ENCODE assay signal across 8 mouse cellular contexts in the genomic region with DNA sequence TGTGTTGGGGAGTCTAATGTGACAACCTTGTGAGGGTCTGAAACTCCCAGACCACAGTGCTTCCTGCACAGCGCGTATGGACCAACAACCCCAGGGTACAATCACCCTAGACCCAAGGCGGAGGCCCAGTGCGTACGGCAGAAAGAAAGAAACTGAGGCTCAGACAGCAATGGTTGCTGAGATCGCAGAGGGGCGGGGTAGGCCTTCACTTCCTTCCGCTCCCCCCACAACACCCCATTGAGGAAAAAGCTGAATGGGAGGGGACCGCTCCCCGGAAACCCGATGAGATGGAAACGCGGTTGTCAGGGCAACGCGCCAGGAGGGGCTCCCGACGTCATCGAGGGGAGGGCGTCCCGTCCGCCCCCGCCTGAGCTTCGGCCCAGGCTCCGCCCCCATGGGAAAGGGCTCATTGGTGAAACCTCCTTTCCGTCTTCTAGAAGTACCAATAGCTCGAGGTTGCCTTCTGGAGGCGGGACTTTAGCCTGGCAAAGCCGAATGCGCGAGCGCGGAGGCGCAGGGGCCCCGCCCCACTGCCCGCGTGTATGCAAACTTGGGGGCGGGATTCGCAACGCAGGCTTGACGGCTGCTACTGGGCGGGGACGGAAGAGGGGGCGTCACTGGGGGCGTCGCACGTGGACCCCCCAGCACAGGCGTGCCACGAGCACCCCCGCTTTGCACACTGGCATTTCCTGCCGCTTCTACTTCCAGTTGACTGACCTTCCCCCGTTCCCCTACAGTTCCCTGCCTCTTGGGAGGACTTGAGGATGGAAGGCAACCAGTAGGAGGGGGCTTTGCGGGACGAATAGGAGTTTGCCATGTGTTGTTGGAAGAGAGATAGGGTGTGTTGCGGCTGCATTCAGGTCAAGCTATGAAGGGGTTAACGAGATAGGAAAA. TPM values are rescaled to one million over a fixed set of nuclear protein-coding genes. Genes with fewer than 3 reads are reported as not detected.
DNase-seq lines count a peak whose midpoint lies in the region; ATAC-seq and TF ChIP-seq lines count a peak whose summit lies in the region.

No protein-coding gene starts in this region.

- H3K4me3 ChIP-seq in ES-Bruce4 (ENCODE audit: low read depth, low read length), result peak overlapping the region; percentile 75
- H3K4me3 ChIP-seq in forebrain, embryonic 13.5 days, result peak overlapping the region; percentile 43
- H3K4me3 ChIP-seq in lung, adult 2 months (replicated peaks; ENCODE audit: extremely low read depth, low read depth, low read length), result peak overlapping the region; percentile 60

- H3K4me1 ChIP-seq in ES-Bruce4 (ENCODE audit: control insufficient read depth, insufficient read depth, low read length), result peaks cover 10% of the 10 kb centered on the region
- peaks cover 76% of the 10 kb centered on the region for H3K4me1 ChIP-seq in forebrain, embryonic 13.5 days
- H3K4me1 ChIP-seq in lung, adult 2 months (ENCODE audit: control insufficient read depth, insufficient read depth, low read length), result peaks cover 42% of the 10 kb centered on the region

- intact Hi-C loops in heart, postnatal 14 days (cut with DNase I), result loop anchor here (1.0 kb wide), 1 partner anchor 11 kb away; no protein-coding TSS in a partner anchor

- H3K27ac ChIP-seq in ES-Bruce4 (ENCODE audit: insufficient read depth, low read length), result peak overlapping the region; percentile 94
- H3K27ac ChIP-seq in forebrain, embryonic 13.5 days, result peak overlapping the region; percentile 89

- no peaks in the 10 kb centered on the region for H3K9me3 ChIP-seq in ES-Bruce4 (replicated peaks; ENCODE audit: control insufficient read depth, insufficient read depth, low read length, poor library complexity, severe bottlenecking)
- H3K9me3 ChIP-seq in forebrain, embryonic 13.5 days (replicated peaks), result no peaks in the 10 kb centered on the region

- H3K27me3 ChIP-seq in ES-Bruce4 (ENCODE audit: control insufficient read depth, insufficient read depth, low read length, poor library complexity, severe bottlenecking), result no peaks in the 10 kb centered on the region
- no peaks in the 10 kb centered on the region for H3K27me3 ChIP-seq in forebrain, embryonic 13.5 days

- H3K9ac ChIP-seq in ES-Bruce4 (ENCODE audit: low read depth, poor library complexity, severe bottlenecking), result peak overlapping the region; percentile 31
- H3K9ac ChIP-seq in forebrain, embryonic 13.5 days, result peak overlapping the region; percentile 62

- under 1% methylated on average over 54 of the region's 55 CpGs for WGBS in forebrain, embryonic 13.5 days
- under 1% methylated on average over 55 of the region's 55 CpGs for WGBS in lung, adult 2 months

- peak; percentile 78 for ATAC-seq in cerebellum, adult (ENCODE audit: insufficient number of reproducible peaks, low FRiP score, low TSS enrichment)
- ATAC-seq in forebrain, embryonic 13.5 days, result peak; percentile 87
- ATAC-seq in neutrophil, adult 5-6 weeks (ENCODE audit: extremely low read depth, insufficient number of reproducible peaks, low FRiP score, poor library complexity, severe bottlenecking), result peak; percentile 71

- H3K36me3 ChIP-seq in ES-Bruce4 (ENCODE audit: control insufficient read depth, insufficient read depth, low read length, poor library complexity, severe bottlenecking), result peaks cover 24% of the 10 kb centered on the region
- peaks cover 37% of the 10 kb centered on the region for H3K36me3 ChIP-seq in forebrain, embryonic 13.5 days (ENCODE audit: poor library complexity, severe bottlenecking)

- peak overlapping the region; percentile 68 for H3K4me2 ChIP-seq in forebrain, embryonic 13.5 days

- peak; percentile 34; the same call in 1 of the 2 replicates for TF ChIP-seq EP300 in ES-Bruce4 (IDR thresholded peaks at IDR 0.05; ENCODE audit: insufficient read depth, low read depth, low read length)

- no peak for TF ChIP-seq CTCF in ES-Bruce4 (IDR thresholded peaks at IDR 0.05; ENCODE audit: low read depth, low read length)
- TF ChIP-seq CTCF in lung, adult 2 months (IDR thresholded peaks at IDR 0.05; ENCODE audit: insufficient read depth, low read length), result no peak

- peak; percentile 98 to 99 for DNase-seq in heart, postnatal 14 days
- peak; percentile 99 for DNase-seq in layer of hippocampus, adult 18-20 months (ENCODE audit: low spot score in 2 of 2)
- peak; percentile 98 for DNase-seq in lung, adult 2 months
- peak; percentile 100 for DNase-seq in thymus, adult 18-20 months

- no peak for TF ChIP-seq POLR2A in ES-Bruce4 (IDR thresholded peaks at IDR 0.05; ENCODE audit: insufficient read depth, low read length)
- TF ChIP-seq POLR2A in lung, adult 2 months (IDR thresholded peaks at IDR 0.05; ENCODE audit: borderline replicate concordance, extremely low read depth, low read depth, low read length), result peak; percentile 64; the same call in 1 of the 2 replicates

RNA-seq across cellular contexts. Expression of a gene that starts 6.0 kb away (rescaled TPM):
- 51.9 and 58.2 TPM in 2 replicates for polyA plus RNA-seq in ES-Bruce4 (2011; ENCODE audit: insufficient read depth, insufficient read length, low read depth, missing spikeins)
- 274 and 308 TPM in 2 replicates for polyA plus RNA-seq in forebrain, embryonic 13.5 days (2015; fragmentation: Nextera tagmentation; extraction: Ambion mirVana)
- 10 to 100 TPM; 40.4 to 64.3 TPM for total RNA-seq in heart, postnatal 14 days (2021)
- 10 to 100 TPM; 60.7 to 76.4 TPM for total RNA-seq in layer of hippocampus, adult 18-20 months (2021)
- polyA plus RNA-seq in lung, adult 2 months (2012; rRNA removed), result 162 and 200 TPM in 2 replicates
- total RNA-seq in neutrophil, adult 5-6 weeks (2017), result 151 and 158 TPM in 2 replicates

RNA-seq across cellular contexts. Expression of a gene that starts 11.7 kb away (rescaled TPM):
- polyA plus RNA-seq in ES-Bruce4 (2011; ENCODE audit: insufficient read depth, insufficient read length, low read depth, missing spikeins), result 67.4 and 73.2 TPM in 2 replicates
- 35.1 and 37.9 TPM in 2 replicates for polyA plus RNA-seq in forebrain, embryonic 13.5 days (2015; fragmentation: Nextera tagmentation; extraction: Ambion mirVana)
- total RNA-seq in heart, postnatal 14 days (2021), result 100 to 1,000 TPM; 158 to 178 TPM
- total RNA-seq in layer of hippocampus, adult 18-20 months (2021), result 10 to 100 TPM; 59.4 to 68.4 TPM
- polyA plus RNA-seq in lung, adult 2 months (2012; rRNA removed), result 110 and 150 TPM in 2 replicates
- 126 and 143 TPM in 2 replicates for total RNA-seq in neutrophil, adult 5-6 weeks (2017)

RNA-seq across cellular contexts. Expression of a gene that starts 12.9 kb away (rescaled TPM):
- 7.6 and 7.7 TPM in 2 replicates for polyA plus RNA-seq in ES-Bruce4 (2011; ENCODE audit: insufficient read depth, insufficient read length, low read depth, missing spikeins)
- 12.2 and 12.6 TPM in 2 replicates for polyA plus RNA-seq in forebrain, embryonic 13.5 days (2015; fragmentation: Nextera tagmentation; extraction: Ambion mirVana)
- total RNA-seq in heart, postnatal 14 days (2021), result 1 to 10 TPM; 3.8 to 4.7 TPM
- total RNA-seq in layer of hippocampus, adult 18-20 months (2021), result 1 to 10 TPM; 6.4 to 6.5 TPM
- polyA plus RNA-seq in lung, adult 2 months (2012; rRNA removed), result 11.2 and 14.0 TPM in 2 replicates
- 10.3 and 14.2 TPM in 2 replicates for total RNA-seq in neutrophil, adult 5-6 weeks (2017)

RNA-seq across cellular contexts. Expression of a gene that starts 19.2 kb away (rescaled TPM):
- 29.8 and 33.4 TPM in 2 replicates for polyA plus RNA-seq in ES-Bruce4 (2011; ENCODE audit: insufficient read depth, insufficient read length, low read depth, missing spikeins)
- 21.2 and 26.8 TPM in 2 replicates for polyA plus RNA-seq in forebrain, embryonic 13.5 days (2015; fragmentation: Nextera tagmentation; extraction: Ambion mirVana)
- total RNA-seq in heart, postnatal 14 days (2021), result 1 to 10 TPM; 3.0 to 3.3 TPM
- 100 to 1,000 TPM; 362 to 363 TPM for total RNA-seq in layer of hippocampus, adult 18-20 months (2021)
- 29.9 and 31.5 TPM in 2 replicates for polyA plus RNA-seq in lung, adult 2 months (2012; rRNA removed)
- total RNA-seq in neutrophil, adult 5-6 weeks (2017), result 0.98 and 1.6 TPM in 2 replicates

RNA-seq across cellular contexts. Expression of a gene that starts 19.5 kb away (rescaled TPM):
- polyA plus RNA-seq in ES-Bruce4 (2011; ENCODE audit: insufficient read depth, insufficient read length, low read depth, missing spikeins), result 7.2 and 11.2 TPM in 2 replicates
- polyA plus RNA-seq in forebrain, embryonic 13.5 days (2015; fragmentation: Nextera tagmentation; extraction: Ambion mirVana), result 17.7 and 19.5 TPM in 2 replicates
- 1 to 10 TPM; 1.1 to 1.4 TPM for total RNA-seq in heart, postnatal 14 days (2021)
- total RNA-seq in layer of hippocampus, adult 18-20 months (2021), result 10 to 100 TPM in 1 of 2 experiments, 1 to 10 TPM in 1; 8.9 to 10.1 TPM
- 3.6 and 4.7 TPM in 2 replicates for polyA plus RNA-seq in lung, adult 2 months (2012; rRNA removed)
- total RNA-seq in neutrophil, adult 5-6 weeks (2017), result 0.49 TPM in 1 of 2 replicates, not detected in the other

Comparison
In these comparisons a context has a peak if more than half of its experiments do, and no peak if none do; other contexts are left out.
1. Peak in every context shown above with its lines: DNase-seq, ATAC-seq, H3K4me3 ChIP-seq and H3K27ac ChIP-seq.